Mouse (Mus musculus): Measurements from ENCODE around the gene Mettl23. TPM values are rescaled to one million over a fixed set of nuclear protein-coding genes. Genes with fewer than 3 reads are reported as not detected.

Mettl23 gene
- total RNA-seq (2021), result 10 to 100 TPM; 23.8 to 25.8 TPM
- long read RNA-seq, experiment 1, transcript Mettl23-201 (5 exons, 1,276 nt), result major isoform, 11 of 34 reads
- long read RNA-seq, experiment 1, transcript Mettl23-206 (3 exons, 1,785 nt), result minor isoform, 8 of 34 reads
- long read RNA-seq, experiment 1, partial matches to known transcripts, result 3 of 34 reads
- long read RNA-seq, experiment 1, other reads (novel, unspliced or antisense), result 12 of 34 reads
- long read RNA-seq, experiment 2, transcript Mettl23-201 (5 exons, 1,276 nt), result major isoform, 19 of 34 reads
- long read RNA-seq, experiment 2, partial matches to known transcripts, result 4 of 34 reads
- long read RNA-seq, experiment 2, other reads (novel, unspliced or antisense), result 11 of 34 reads

- DNase-seq (ENCODE audit: low spot score in 2 of 2), result peak; percentile 97 to 98
Observed at GRCm38 (mm10) chr11:116843261-116844233, at the start of gene Mettl23, which contains the start of gene Jmjd6. Gene Mettl23 (plus strand): TSS chr11:116843278. Gene Jmjd6 (minus strand): TSS chr11:116843449.

DNA sequence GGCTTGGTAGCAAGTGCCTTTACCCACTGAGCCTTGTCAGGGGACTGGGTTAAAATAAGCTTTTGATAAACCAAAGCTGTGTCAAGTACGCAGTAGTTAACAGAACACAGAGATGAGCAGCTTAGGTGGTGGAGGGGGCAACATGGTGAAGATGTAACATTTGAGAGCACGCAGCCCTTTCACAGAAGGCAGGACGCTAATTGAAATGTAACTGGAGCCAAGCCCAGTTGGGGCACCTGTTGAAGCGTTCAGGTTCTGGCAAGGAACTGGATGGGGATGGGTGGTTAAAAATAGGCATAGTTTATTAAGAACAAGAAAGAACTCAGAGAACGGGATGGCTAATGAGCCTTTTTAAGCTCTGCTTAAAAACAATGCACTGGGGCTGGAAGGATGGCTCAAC lies 43.7 kb upstream of the Mettl23 start:
- DNase-seq (ENCODE audit: low spot score in 2 of 2), result no peak

DNA sequence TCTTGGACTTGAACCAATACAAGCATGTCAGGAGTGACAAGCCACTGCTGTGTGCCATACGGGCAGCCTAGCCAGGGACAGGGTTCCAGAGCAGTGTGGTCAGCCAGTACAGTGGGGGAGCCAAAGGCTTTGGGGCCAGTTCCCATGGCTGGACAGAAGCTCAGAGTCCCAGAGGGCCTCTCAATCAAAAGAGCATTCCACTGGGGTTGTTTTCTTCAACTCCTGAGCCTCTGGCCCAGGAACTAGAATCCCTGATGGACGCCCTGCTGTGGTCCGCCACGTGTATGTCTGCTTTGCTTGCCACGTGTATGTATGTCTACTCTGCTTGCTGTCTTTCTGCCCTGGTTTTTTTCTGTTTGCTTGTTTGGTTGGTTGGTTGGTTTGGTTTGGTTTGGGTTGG lies 42.0 kb upstream of the Mettl23 start:
- DNase-seq (ENCODE audit: low spot score in 2 of 2), result no peak

DNA sequence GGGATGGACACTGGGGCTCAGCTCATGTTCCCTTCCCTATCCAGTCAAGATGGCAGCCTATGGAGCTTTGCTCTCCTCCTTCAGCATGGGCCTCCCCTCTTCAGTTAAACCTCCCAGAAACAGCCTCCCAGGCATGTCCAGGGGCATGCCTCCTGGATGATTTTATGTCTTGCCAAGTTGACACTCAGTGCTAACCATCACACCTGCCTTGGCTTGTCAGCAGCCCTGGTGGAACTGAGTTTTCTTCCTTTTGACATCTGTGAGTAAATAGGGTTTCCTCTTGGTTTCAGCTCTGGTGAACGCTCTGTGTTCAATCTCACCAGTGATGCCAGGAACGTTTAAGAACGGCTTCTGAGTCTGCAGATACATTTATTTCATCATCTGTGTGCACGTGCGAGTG lies 40.4 kb upstream of the Mettl23 start:
- DNase-seq (ENCODE audit: low spot score in 2 of 2), result no peak

GRCm38 (mm10) chr11:116806136-116807071 lies 36.7 kb upstream of the Mettl23 start:
- no peak for DNase-seq (ENCODE audit: low spot score in 2 of 2)

DNA sequence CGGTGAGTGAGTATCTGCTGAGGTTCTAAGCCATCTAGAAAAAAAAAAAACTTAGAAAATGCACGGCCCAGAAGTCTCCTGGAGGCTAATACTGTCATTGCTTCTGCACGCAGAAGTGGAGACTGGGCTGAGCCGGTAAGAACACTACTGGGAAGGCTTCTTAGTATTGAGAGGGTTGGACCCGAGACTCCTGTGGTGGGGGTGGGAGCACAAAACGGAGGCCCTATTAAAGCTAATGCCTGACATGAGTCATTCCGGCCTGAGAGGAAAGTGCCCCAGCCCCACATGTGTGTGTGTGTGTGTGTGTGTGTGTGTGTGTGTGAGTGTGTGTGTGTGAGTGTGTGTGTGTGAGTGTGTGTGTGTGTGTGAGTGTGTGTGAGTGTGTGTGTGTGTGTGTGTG lies 36.0 kb upstream of the Mettl23 start:
- DNase-seq (ENCODE audit: low spot score in 2 of 2), result no peak

DNA sequence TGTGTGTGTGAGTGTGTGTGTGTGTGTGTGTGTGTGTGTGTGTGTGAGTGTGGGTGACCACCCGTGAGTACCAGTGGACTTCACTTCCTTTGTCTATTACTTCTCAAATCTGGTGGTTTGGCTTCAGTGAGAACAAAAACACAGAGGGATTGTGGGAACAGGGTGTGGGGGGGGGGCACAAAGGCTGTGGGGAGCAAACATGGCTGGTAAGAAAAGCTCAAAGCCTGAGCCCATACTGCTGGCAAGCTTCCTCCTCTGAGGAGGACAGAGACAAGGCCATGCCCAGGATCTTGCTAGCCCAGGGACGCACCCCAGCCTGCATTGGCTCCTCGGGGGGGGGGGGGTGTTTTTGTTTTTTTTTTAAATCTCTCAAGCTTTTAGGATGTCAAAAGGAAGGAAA lies 35.6 kb upstream of the Mettl23 start:
- no peak for DNase-seq (ENCODE audit: low spot score in 2 of 2)

DNA sequence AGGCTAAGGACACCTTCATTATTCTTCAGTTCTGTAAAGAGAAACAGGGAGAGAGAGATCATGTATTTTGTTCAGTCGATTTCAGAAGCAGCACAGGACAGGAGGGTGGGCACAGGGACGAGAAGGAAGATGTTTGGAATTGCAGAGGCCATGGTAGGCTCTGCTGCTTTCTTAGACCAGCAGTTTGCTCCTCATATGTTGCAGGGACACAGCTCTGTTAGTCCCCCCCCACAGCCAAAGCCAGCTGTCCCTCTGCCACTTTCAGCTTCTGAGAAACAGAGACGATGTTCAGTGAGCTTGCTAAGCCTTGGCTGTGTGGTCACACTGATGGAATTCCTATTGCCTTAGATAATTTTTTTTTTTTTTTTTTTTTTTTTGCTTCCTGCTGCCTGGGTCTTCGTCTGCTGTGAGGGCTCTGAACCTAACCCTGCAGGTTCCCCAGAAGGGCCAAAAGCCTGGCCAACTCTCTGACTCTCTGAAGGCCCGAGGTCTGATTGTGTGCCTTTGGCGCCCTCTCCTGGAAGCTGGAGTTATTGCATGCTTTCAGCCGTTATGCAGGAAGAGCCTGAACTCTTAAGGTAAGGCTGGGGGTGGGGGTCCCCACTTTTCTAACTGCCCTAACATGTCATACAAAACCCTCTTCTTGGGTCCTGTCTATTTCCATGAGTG lies 35.0 kb upstream of the Mettl23 start:
- DNase-seq (ENCODE audit: low spot score in 2 of 2), result peak; percentile 81 to 87

DNA sequence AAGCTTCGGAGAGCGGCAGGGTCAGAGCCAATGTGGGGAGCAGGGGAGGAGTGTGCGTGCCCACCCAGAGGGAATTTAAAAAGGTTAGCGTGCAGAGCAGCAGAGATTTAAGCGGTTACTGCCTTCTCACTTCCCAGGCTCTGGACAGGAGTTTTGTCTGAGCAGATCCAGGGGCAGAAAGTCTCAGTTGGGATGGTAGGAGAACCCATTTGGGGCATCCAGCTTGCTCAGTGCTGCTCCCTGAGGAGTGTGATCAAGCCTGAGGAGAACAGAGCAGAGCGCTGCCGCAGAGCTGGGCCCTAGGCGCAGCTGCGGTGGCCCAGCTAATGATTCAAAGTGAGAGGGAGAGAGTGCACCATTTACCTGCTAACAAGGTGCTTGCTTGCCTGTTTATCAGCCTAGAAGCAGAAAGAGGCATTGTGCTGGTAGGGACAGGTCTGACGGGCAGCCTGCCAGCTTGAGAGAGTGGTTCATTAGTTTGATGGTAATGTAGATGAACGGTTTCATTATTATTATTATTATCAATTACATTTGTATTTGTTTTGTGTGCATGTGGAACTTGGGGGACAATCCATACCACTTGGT lies 34.2 kb upstream of the Mettl23 start:
- no peak for DNase-seq (ENCODE audit: low spot score in 2 of 2)

DNA sequence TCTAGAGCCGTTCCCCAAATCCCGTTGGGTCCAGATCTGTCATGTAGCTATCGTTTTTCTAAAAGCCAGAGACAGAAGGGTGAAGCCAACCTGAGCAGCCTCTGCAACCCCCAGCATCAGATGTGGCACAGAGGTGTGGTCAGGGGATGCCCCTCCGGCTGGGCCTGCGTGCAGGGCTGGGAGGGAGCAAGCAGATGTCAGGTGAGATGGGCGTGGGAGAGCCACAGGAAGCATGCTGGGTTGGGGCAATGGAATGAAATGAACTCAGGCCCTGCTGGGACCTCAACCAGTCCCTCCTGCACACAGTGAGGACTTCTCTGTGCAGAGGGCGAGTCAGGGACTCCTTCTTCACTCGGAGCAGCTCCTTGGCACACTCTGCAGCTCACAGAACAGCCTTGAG lies 33.6 kb upstream of the Mettl23 start:
- DNase-seq (ENCODE audit: low spot score in 2 of 2), result no peak

- DNase-seq (ENCODE audit: low spot score in 2 of 2), result no peak
Observed at GRCm38 (mm10) chr11:116810528-116810927, 32.5 kb upstream of the Mettl23 start.

DNA sequence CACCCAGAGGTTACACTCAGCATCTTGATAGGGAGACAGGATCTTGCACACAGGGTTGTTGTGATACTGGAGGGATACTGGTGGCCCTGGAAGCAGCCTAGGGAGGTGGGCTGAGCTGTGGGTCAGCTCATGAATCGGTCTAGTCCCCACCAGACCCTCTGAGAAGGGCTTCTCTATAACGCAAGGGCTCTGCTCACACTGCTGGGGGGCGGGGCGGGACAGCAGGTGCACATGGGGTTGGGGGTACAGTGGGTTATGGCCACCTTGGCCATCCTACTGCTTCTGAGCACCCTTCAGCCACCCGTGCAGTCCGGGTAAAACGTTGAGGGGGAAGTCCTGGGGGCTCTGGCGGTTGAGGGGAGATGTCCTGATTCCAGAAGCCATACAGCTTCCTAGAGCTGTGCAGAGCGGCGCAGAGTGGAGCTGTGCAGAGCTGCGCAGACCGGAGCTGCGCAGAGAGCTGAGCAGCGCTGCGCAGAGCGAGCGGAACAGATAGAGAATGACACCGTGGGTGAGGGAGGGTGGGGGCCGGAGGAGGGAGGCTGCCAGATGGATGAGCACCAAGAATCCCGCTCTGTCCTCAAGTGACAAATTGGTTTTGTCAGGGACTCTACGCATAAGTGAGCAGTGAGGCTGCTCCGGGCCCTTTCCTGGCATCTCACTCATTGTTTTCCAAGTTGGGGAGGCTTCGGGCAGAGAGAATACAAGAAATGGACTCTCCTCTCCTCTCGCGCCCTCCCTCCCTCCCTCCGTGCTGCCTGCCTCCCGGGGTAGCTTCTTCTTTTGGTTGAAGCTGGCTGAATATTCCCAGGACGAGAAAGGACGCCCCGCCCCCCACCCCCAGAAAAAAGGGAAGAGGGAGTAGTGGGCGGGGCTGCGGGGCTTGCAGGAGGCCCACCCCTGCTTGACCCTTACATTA lies 31.8 kb upstream of the Mettl23 start:
- DNase-seq (ENCODE audit: low spot score in 2 of 2), result peak; percentile 72 to 85

DNA sequence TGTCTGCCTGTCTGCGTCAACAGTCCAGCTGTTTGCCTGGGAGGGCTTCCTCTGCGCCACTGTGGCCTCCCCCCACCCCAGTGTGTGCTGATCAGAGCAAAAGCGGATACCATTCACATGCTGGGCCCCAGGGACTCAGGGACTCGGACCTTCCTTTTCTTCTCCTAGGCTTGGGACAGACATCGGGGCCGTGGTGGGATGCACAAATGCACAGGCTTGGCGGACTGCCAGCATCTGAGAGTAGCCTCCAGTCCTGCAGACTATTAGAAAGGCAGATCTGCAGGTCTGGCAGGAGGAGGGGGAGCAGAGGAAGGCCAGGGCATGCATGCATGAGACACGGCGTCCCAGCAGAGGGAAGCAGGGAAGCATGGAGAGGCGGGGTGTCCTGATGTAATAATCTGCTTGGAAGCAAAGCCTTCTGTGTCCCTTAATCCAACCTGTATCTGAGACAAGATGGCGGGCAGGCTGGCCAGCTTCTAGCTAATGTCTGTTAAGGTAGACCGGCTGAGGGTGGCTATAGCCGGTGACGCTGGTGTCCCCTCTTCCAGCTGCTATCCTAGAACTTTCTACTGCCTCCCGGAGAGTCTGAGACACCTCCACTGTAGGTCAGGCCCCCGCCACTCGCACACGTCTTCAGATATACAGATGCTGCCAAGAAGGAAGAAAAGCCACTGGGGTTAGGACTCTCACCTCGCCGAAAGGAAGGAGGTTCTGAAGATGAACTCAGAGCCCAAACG lies 30.1 kb upstream of the Mettl23 start:
- DNase-seq (ENCODE audit: low spot score in 2 of 2), result no peak

- DNase-seq (ENCODE audit: low spot score in 2 of 2), result no peak
Observed at GRCm38 (mm10) chr11:116813610-116814009, 29.5 kb upstream of the Mettl23 start.

DNA sequence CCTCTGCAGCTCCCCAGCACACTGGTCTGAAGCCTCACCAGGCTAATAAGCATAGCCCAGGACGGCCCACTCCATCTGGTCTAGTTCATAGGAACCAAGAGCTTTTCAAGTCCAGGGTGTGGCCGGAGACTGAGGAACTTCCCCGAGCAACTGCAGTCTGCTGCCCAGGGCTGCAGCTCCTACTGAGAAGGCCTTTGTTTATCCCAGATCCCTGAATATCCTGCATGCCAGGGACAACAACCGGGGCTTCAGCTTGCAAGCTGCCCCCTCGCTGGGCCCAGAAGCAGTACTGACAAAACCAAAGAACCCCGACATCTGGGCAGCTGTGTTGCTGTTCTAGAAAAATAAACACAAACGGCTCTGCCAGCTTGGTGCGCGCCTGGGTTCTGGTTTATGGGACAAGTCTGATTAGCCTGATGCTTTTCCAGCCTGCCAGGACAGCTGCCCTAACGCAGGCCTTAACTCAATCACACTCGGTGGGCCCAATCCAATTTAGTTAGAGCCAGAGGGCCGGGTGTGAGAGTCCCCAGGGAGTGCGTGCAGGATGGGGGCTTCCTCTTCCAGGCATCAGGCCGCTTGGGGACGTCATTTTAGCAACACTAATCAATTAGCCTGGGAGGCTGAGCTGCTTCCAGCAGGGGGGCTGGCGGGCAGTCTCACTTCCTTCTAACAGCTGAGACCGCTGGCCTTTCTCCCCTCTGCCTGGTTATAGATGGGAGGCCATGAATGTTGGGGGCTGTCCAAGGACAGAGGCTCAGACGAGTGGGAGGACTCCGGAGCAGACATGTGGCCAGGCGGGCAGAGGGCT lies 28.8 kb upstream of the Mettl23 start:
- no peak for DNase-seq (ENCODE audit: low spot score in 2 of 2)

GRCm38 (mm10) chr11:116814884-116815415 lies 28.1 kb upstream of the Mettl23 start:
- DNase-seq (ENCODE audit: low spot score in 2 of 2), result no peak

GRCm38 (mm10) chr11:116816769-116817168 lies 26.3 kb upstream of the Mettl23 start:
- DNase-seq (ENCODE audit: low spot score in 2 of 2), result no peak
